Mouse (Mus musculus) CH12.LX (cell line): Measurements from ENCODE around the gene Sdhd. TPM values are rescaled to one million over a fixed set of nuclear protein-coding genes. Genes with fewer than 3 reads are reported as not detected.
A peak's percentile ranks its signal among the peaks of the same experiment; 100 is the strongest.

Experiments
- DNase-seq: peaks from one replicate; pipeline ENCODE4 v3.0.0-alpha.2; 2013; ENCODE audit errors: extremely low read depth
- H3K27ac ChIP-seq: 2 replicates; pipeline ENCODE4 v1.5.1; 2012; ENCODE audit warnings: low read depth, mild to moderate bottlenecking, control low read depth, moderate library complexity; ENCODE audit not compliant: insufficient read depth
- H3K27me3 ChIP-seq: replicated peaks from 2 replicates; pipeline ENCODE3; 2012; ENCODE audit warnings: inconsistent platforms
- H3K36me3 ChIP-seq, 2 experiments: replicated peaks in 1 of 2; 2 replicates each; pipeline versions ENCODE3 to v1.6.1; 2012; ENCODE audit warnings: inconsistent platforms in 1 of 2, low read length in 1 of 2, mild to moderate bottlenecking in 1 of 2, mixed read lengths in 1 of 2, moderate library complexity in 1 of 2; ENCODE audit not compliant: control insufficient read depth in 1 of 2, insufficient read depth in 1 of 2
- H3K4me1 ChIP-seq, 2 experiments: 2 replicates each; pipeline ENCODE4 v1.6.1; 2012; ENCODE audit warnings: inconsistent platforms in 1 of 2, moderate library complexity in 1 of 2; ENCODE audit not compliant: insufficient read depth in 2 of 2, control insufficient read depth in 1 of 2
- H3K4me2 ChIP-seq: 2 replicates; pipeline ENCODE4 v1.6.1; 2012; ENCODE audit warnings: low read depth, mild to moderate bottlenecking, control low read depth; ENCODE audit not compliant: poor library complexity, insufficient read depth, severe bottlenecking
- H3K4me3 ChIP-seq, 3 experiments: fragments of 150-350 bp in 1 of 3; sonication (generic) in 1 of 3; replicated peaks in 1 of 3; 2 replicates each; pipeline versions ENCODE3 to v1.5.1; 2011 to 2012; ENCODE audit warnings: low read depth in 2 of 3, low read length in 2 of 3, mild to moderate bottlenecking in 2 of 3, moderate library complexity in 2 of 3, control low read depth in 1 of 3, improper control_type of control experiment in 1 of 3, inconsistent platforms in 1 of 3, mixed read lengths in 1 of 3; ENCODE audit not compliant: poor library complexity in 1 of 3
- H3K79me2 ChIP-seq: replicated peaks from 2 replicates; pipeline ENCODE4 v1.6.1; 2012; ENCODE audit warnings: mild to moderate bottlenecking, moderate library complexity; ENCODE audit not compliant: control insufficient read depth, poor library complexity, insufficient read depth, severe bottlenecking; ENCODE audit errors: extremely low read depth
- H3K9ac ChIP-seq: 2 replicates; pipeline ENCODE4 v1.6.1; 2012; ENCODE audit warnings: low read depth, mild to moderate bottlenecking, control low read depth, moderate library complexity; ENCODE audit not compliant: insufficient read depth
- H3K9me3 ChIP-seq: replicated peaks from 2 replicates; pipeline ENCODE3; 2012; ENCODE audit warnings: low read length, inconsistent platforms, mixed read lengths
- BHLHE40 ChIP-seq: IDR thresholded peaks from 2 replicates; pipeline ENCODE4 v1.6.1; 2011; ENCODE audit warnings: mild to moderate bottlenecking, low read depth, low read length, improper control_type of control experiment
- CHD1 ChIP-seq: IDR thresholded peaks from 2 replicates; pipeline ENCODE4 v1.6.1; 2012; ENCODE audit warnings: low read depth, low read length, improper control_type of control experiment, inconsistent platforms
- CHD2 ChIP-seq: IDR thresholded peaks from 2 replicates; pipeline ENCODE4 v1.6.1; 2011; ENCODE audit warnings: low read length, improper control_type of control experiment
- E2F4 ChIP-seq: IDR thresholded peaks from 2 replicates; pipeline ENCODE4 v1.6.1; 2011; ENCODE audit warnings: low read depth, low read length, improper control_type of control experiment; ENCODE audit not compliant: insufficient replicate concordance
- ELF1 ChIP-seq: IDR thresholded peaks from 2 replicates; pipeline ENCODE4 v1.6.1; 2014; ENCODE audit warnings: low read depth, mild to moderate bottlenecking, inconsistent platforms, low read length, improper control_type of control experiment
- ETS1 ChIP-seq: conservative IDR thresholded peaks from 2 replicates; pipeline ENCODE4 v1.6.1; 2012; ENCODE audit warnings: low read depth, mild to moderate bottlenecking, inconsistent platforms, low read length, improper control_type of control experiment, moderate library complexity
- GABPA ChIP-seq: IDR thresholded peaks from 2 replicates; pipeline ENCODE4 v1.6.1; 2012; ENCODE audit warnings: low read depth, low read length, improper control_type of control experiment, inconsistent platforms; ENCODE audit not compliant: insufficient replicate concordance
- IRF4 ChIP-seq: IDR thresholded peaks from 2 replicates; pipeline ENCODE4 v1.6.1; 2014; ENCODE audit warnings: low read depth, mild to moderate bottlenecking, inconsistent platforms, low read length, improper control_type of control experiment
- JUN ChIP-seq: IDR thresholded peaks from 2 replicates; pipeline ENCODE4 v1.6.1; 2011; ENCODE audit warnings: low read depth, mild to moderate bottlenecking, low read length, improper control_type of control experiment, moderate library complexity; ENCODE audit not compliant: insufficient read depth
- JUND ChIP-seq: conservative IDR thresholded peaks from 2 replicates; pipeline ENCODE4 v1.6.1; 2011; ENCODE audit warnings: low read depth, low read length, improper control_type of control experiment
- KAT2A ChIP-seq: IDR thresholded peaks from 2 replicates; pipeline ENCODE4 v1.6.1; 2012; ENCODE audit warnings: low read length, improper control_type of control experiment, inconsistent platforms; ENCODE audit not compliant: insufficient replicate concordance
- MAFK ChIP-seq: IDR thresholded peaks from 2 replicates; pipeline ENCODE4 v1.6.1; 2011; ENCODE audit warnings: low read length, improper control_type of control experiment; ENCODE audit not compliant: insufficient replicate concordance
- MAX ChIP-seq: IDR thresholded peaks from 2 replicates; pipeline ENCODE4 v1.6.1; 2011; ENCODE audit warnings: low read length, improper control_type of control experiment
- MXI1 ChIP-seq: IDR thresholded peaks from 2 replicates; pipeline ENCODE4 v1.6.1; 2011; ENCODE audit warnings: mild to moderate bottlenecking, low read depth, low read length, improper control_type of control experiment
- MYC ChIP-seq: IDR thresholded peaks from 2 replicates; pipeline ENCODE4 v1.6.1; 2011; ENCODE audit warnings: low read depth, mild to moderate bottlenecking, improper control_type of control experiment, low read length
- NELFE ChIP-seq: IDR thresholded peaks from 2 replicates; pipeline ENCODE4 v1.6.1; 2011; ENCODE audit warnings: low read depth, low read length, improper control_type of control experiment
- NRF1 ChIP-seq: IDR thresholded peaks from 2 replicates; pipeline ENCODE4 v1.6.1; 2014; ENCODE audit warnings: low read depth, mild to moderate bottlenecking, inconsistent platforms, low read length, improper control_type of control experiment, moderate library complexity
- POLR2A ChIP-seq: IDR thresholded peaks from 2 replicates; pipeline ENCODE4 v1.6.1; 2011; ENCODE audit warnings: low read depth, mild to moderate bottlenecking, improper control_type of control experiment, low read length
- RAD21 ChIP-seq: IDR thresholded peaks from 2 replicates; pipeline ENCODE4 v1.6.1; 2011; ENCODE audit warnings: low read depth, mild to moderate bottlenecking, low read length, improper control_type of control experiment, moderate library complexity
- RCOR1 ChIP-seq: conservative IDR thresholded peaks from 2 replicates; pipeline ENCODE4 v1.6.1; 2012; ENCODE audit warnings: low read depth, mild to moderate bottlenecking, inconsistent platforms, low read length, improper control_type of control experiment
- SIN3A ChIP-seq: IDR thresholded peaks from 2 replicates; pipeline ENCODE4 v1.6.1; 2012; ENCODE audit warnings: low read length, improper control_type of control experiment, inconsistent platforms
- SMC3 ChIP-seq: IDR thresholded peaks from 2 replicates; pipeline ENCODE4 v1.6.1; 2011; ENCODE audit warnings: low read depth, low read length, improper control_type of control experiment
- TBP ChIP-seq: conservative IDR thresholded peaks from 2 replicates; pipeline ENCODE4 v1.6.1; 2011; ENCODE audit warnings: low read depth, low read length, improper control_type of control experiment
- UBTF ChIP-seq: IDR thresholded peaks from 2 replicates; pipeline ENCODE4 v1.6.1; 2012; ENCODE audit warnings: low read depth, mild to moderate bottlenecking, inconsistent platforms, low read length, improper control_type of control experiment, moderate library complexity
- USF1 ChIP-seq: IDR thresholded peaks from 2 replicates; pipeline ENCODE4 v1.6.1; 2014; ENCODE audit warnings: low read depth, mild to moderate bottlenecking, inconsistent platforms, low read length, improper control_type of control experiment
- USF2 ChIP-seq: conservative IDR thresholded peaks from 2 replicates; pipeline ENCODE4 v1.6.1; 2011; ENCODE audit warnings: low read depth, low read length, improper control_type of control experiment
- ZC3H11A ChIP-seq: IDR thresholded peaks from 2 replicates; pipeline ENCODE4 v1.6.1; 2012; ENCODE audit warnings: low read depth, mild to moderate bottlenecking, inconsistent platforms, low read length, improper control_type of control experiment
- ZKSCAN1 ChIP-seq: IDR thresholded peaks from 2 replicates; pipeline ENCODE4 v1.6.1; 2012; ENCODE audit warnings: low read depth, inconsistent platforms, low read length, improper control_type of control experiment, borderline replicate concordance
- ZMIZ1 ChIP-seq: IDR thresholded peaks from 2 replicates; pipeline ENCODE4 v1.6.1; 2012; ENCODE audit warnings: low read depth, mild to moderate bottlenecking, inconsistent platforms, low read length, improper control_type of control experiment
- ZNF384 ChIP-seq: IDR thresholded peaks from 2 replicates; pipeline ENCODE4 v1.6.1; 2012; ENCODE audit warnings: low read depth, low read length, improper control_type of control experiment, inconsistent platforms
- dilution Hi-C: fragments of 300-500 bp; cut with MboI; formaldehyde crosslinking; loops from 2 replicates; pipeline ENCODE4 v1.14.3; 2020; ENCODE audit warnings: low sequenced_read_pairs; ENCODE audit not compliant: extremely low pct_unique_long_range_greater_than_20kb, extremely low pct_ligation_motif_present
- in situ Hi-C: fragments of 300-500 bp; cut with MboI; formaldehyde crosslinking; loops from 3 replicates; pipeline ENCODE4 v1.14.3; 2019; ENCODE audit warnings: low sequenced_read_pairs, low pct_ligation_motif_present, low pct_unique_long_range_greater_than_20kb, mixed read lengths
- polyA plus RNA-seq: library from polyadenylated mRNA; unstranded; fragments of >175 nt; gene quantifications from 2 replicates; pipeline ENCODE4 v1.2.1, GENCODE M21; 2012; ENCODE audit warnings: low read depth; ENCODE audit not compliant: insufficient read length
- total RNA-seq, 2 experiments: library from RNA; depleted of rRNA; stranded (reverse); fragments of 300-350 nt in 1 of 2; fragments of >200 nt in 1 of 2; gene quantifications; 2 replicates each; pipeline ENCODE4 v1.2.3; 2012 to 2014

Gene Sdhd
- total and polyA plus RNA-seq, 3 experiments, result 215 to 407 (median 240) TPM

GRCm38 (mm10) chr9:50594794-50595417 lies 8.7 kb downstream of the Sdhd start:
- Histone ChIP-seq H3K4me2 (no peak overlapping the region), H3K9ac (no peak overlapping the region), H3K36me3 (peaks cover 36 to 55% of the 10 kb centered on the region in 2 experiments), H3K79me2 (no peaks in the 10 kb centered on the region; the same call in 1 of the 2 replicates), H3K27ac (no peak overlapping the region), H3K27me3 (no peaks in the 10 kb centered on the region), H3K4me3 (no peak overlapping the region)
- dilution Hi-C loops (no loop called here), in situ Hi-C loops (no loop called here)
- DNase-seq, result no peak
- no peak for TF ChIP-seq USF1
- TF ChIP-seq RCOR1, result no peak
- TF ChIP-seq USF2, result no peak
- no peak for TF ChIP-seq MAFK
- TF ChIP-seq JUN, result no peak
- TF ChIP-seq ETS1, result no peak
- TF ChIP-seq NELFE, result no peak
- no peak for TF ChIP-seq NRF1
- TF ChIP-seq CHD2, result no peak
- TF ChIP-seq POLR2A, result no peak
- TF ChIP-seq E2F4, result no peak
- no peak for TF ChIP-seq BHLHE40
- TF ChIP-seq MXI1, result no peak
- TF ChIP-seq ZKSCAN1, result no peak
- no peak for TF ChIP-seq TBP
- TF ChIP-seq ZNF384, result no peak
- no peak for TF ChIP-seq ELF1
- TF ChIP-seq GABPA, result no peak
- TF ChIP-seq, all 38 proteins: peak for 0
- Histone ChIP-seq H3K9me3 (no peaks in the 10 kb centered on the region), H3K4me1 (peaks cover 5 to 14% of the 10 kb centered on the region in 2 experiments)

- Histone ChIP-seq H3K4me2 (no peak overlapping the region), H3K27ac (no peak overlapping the region), H3K36me3 (peaks cover 32 to 41% of the 10 kb centered on the region in 2 experiments), H3K27me3 (no peaks in the 10 kb centered on the region), H3K9me3 (no peaks in the 10 kb centered on the region), H3K4me3 (no peak overlapping the region), H3K4me1 (peaks cover 5 to 14% of the 10 kb centered on the region in 2 experiments), H3K9ac (no peak overlapping the region), H3K79me2 (no peaks in the 10 kb centered on the region; the same call in 1 of the 2 replicates)
- dilution Hi-C loops, result no loop called here
- in situ Hi-C loops, result no loop called here
- peak; percentile 68 for DNase-seq
- TF ChIP-seq NELFE (no peak), USF1 (no peak), CHD2 (no peak), CHD1 (no peak), USF2 (no peak), UBTF (no peak), KAT2A (no peak), ZMIZ1 (no peak), IRF4 (peak; percentile 18; the same call in 1 of the 2 replicates), MYC (no peak), MAX (no peak), RAD21 (peak; percentile 67), BHLHE40 (0 out of 2 replicates have a peak, but pooled peaks have one; percentile 48), SMC3 (peak; percentile 75), MAFK (no peak), RCOR1 (no peak), ZC3H11A (peak; percentile 13; the same call in 1 of the 2 replicates), E2F4 (no peak), ETS1 (no peak), MXI1 (no peak), ELF1 (no peak), JUND (no peak), SIN3A (no peak)
These were observed 10.1 kb downstream of the Sdhd start for GRCm38 (mm10) chr9:50593544-50593943.
